Mouse (Mus musculus): ENCODE data around the gene Micu1.
A peak's percentile ranks its signal among the peaks of the same experiment; 100 is the strongest.

Micu1 gene

DNA sequence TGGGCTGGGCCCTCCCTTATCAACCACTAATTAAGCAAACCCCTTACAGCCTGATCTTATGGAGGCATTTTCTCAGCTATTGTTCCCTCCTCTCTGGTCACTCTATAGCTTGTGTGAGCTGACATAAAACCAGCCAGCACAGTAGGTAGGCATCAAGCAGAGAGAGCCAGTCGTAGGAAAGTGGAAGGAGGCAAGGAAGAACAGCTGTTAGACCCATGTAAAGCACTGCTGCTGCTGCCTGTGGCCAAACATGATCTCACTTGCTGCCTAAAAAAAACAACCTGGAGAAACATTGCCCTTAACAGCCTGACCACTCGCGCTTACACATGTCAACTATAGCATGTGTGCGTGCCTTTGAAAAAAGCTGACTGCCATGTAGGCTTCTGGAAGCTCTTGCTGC is 19.3 kb downstream of the Micu1 start:
- no peak for DNase-seq (ENCODE audit: low spot score)

DNA sequence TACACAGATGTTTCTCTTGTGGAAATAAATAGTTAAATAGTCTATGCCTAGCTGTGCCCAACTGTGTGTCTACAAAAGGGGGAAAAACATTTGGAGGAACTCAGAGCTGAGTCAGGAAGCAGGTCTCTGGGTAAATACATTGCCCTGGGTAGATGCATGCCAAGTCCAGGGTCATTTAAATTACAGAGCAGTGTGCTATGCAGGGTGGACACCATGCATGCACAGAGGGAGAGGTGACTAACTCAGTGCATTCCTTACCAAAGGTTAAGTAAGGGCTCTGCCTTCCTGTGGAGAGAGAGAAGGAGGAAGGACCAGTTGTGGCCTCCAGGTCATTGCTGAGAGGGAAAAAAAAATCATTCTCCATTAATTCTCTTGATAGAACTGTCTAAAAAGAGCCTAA is 22.4 kb downstream of the Micu1 start:
- no peak for DNase-seq (ENCODE audit: low spot score)

DNA sequence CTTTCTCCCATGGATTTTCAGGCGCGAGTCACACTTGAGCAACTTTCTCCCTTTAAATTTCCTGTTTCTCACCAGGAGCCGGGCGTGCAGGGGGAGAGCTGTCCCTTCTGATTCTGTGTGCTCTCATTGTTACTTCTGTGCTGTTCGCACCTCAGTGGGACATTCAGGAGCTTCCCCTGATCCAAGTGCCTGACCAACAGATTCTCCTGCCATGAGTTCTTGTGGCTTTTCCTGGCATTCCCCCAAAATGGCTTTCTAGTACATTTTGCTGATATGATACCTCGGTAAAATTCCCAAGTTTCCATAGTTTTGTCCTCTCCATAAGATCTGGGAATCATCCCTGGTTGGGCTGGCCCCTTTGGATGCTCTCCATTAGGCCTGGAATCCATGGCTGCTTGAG is 25.0 kb downstream of the Micu1 start:
- DNase-seq (ENCODE audit: low spot score) = no peak

DNA sequence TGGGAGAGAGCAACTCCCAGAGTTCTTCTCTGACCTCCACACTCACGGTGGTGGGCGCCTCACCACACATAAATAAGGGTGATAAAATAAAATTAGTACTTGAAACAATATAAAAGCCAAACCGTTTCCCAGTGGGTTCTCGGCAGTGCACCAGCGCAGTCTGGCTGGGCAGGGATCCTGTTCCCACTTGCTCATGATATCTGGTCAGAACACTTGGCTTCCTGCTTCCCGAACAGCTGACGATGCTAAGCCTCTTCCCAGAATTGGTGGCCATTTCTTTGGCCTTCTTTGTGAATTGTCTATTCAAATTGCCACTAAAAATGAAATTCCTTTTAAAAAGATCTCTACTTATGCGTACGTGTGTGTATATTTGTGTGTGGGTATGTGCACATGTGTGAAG is 27.0 kb downstream of the Micu1 start:
- DNase-seq (ENCODE audit: low spot score) = no peak

DNA sequence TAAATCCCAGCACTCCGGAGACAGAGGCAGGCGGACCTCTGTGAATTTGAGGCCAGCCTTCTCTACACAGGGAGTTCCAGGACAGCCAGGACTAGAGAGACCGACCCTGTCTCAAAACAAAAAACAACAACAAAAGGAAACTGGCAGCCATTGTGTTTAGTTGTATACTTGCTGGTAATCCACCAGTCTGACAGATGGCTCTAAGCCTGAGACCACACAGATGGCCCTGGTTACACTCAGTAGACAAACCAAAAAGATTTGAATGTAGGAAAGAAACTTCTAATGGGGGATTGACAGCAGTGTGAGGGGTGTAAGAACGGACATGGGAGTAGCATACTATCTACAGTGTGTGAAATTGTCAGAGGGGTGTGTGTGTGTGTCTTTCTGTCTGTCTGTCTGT is 27.6 kb downstream of the Micu1 start:
- no peak for DNase-seq (ENCODE audit: low spot score)

DNA sequence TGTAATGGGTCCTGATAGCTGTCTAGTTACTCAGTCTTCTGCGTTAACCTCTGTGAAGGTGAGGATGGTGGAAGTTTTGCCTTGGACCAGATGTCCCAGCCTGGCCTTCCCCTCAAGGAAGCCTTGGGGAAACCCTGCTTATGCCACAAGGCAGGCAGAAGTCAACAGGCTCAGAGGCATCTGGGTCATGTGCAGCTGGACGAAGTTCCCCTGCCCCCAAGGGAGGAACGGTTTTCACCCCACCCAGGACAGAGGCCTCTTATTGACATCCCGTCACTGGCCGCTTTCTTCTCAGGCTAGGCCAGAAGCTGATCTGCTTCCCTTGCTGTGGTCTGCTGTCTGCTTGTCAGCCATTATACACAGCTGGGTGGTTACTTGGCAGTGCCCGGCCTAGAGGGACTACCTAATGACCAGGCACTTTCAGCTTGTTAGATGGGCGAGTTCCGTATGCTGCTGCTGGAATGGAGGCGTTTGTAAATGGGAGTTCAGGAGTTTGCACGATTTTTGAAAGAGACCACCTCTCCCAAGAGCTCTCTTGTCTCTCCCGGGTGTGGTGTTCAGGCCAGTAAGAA is 33.8 kb downstream of the Micu1 start:
- no peak for DNase-seq (ENCODE audit: low spot score)

DNA sequence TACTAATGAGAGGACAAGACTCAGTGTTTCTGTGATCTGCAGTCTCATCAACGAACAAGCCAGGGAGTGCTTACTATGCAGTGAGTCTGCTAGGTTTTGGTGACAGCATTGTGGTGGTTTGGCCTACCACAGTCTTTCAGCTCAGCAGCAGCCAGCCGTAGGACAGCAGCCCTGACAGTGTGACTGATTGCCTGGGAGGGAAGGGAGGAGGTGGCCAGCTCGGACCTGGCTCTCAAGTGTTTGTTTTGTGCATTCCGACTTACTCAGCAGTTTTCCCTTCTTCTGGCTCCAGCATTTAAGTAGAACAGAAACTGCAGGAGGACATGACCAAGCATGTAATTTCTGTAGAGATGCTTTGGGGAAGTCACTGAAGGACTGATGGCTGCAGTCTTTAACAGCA is 39.2 kb downstream of the Micu1 start:
- no peak for DNase-seq (ENCODE audit: low spot score)

- no peak for DNase-seq (ENCODE audit: low spot score)
Measured at GRCm38 (mm10) chr10:59743397-59743796, 41.1 kb downstream of the Micu1 start.

DNA sequence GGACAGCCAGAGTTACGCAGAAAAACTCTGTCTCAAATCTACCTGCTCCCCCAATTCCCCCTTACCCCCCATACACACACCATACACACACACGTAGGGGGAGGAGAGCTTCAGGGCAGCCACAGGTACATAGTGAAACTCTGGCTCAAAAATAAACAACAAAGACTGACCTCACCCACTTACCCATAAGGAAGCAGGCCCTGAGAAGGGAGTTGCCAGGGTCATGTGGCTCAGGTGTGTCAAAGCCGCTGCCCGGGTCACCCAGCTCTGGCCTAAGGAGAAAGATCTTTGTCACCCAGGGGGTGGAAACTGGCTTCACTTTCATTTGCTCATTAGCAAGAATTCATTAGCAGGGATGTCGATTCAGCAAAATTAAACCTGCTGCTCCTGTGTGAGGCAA is 41.7 kb downstream of the Micu1 start:
- DNase-seq (ENCODE audit: low spot score) = no peak

DNA sequence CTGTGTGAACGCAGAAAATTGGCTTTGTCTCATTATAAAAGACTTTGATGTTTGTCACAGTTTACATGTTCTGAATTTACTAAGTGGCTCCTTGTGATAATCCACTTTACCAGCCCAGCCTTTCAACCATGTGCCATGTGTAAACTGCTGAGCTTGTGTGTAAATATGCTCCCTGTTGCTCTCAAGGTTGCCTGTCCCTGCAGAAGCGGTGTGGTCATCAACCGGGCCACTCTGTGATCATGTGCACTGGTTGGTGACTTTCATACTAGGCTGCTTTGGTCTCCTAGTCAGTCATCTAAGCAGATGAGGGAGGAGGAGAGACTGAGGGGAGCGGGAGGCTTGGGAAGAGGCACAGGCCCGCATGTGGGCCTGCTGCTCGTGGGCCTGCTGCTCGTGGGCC is 45.1 kb downstream of the Micu1 start:
- no peak for DNase-seq (ENCODE audit: low spot score)

GRCm38 (mm10) chr10:59748699-59749200 is 46.5 kb downstream of the Micu1 start:
- no peak for DNase-seq (ENCODE audit: low spot score)

- DNase-seq (ENCODE audit: low spot score) = no peak
Measured at GRCm38 (mm10) chr10:59753538-59754069, 51.3 kb downstream of the Micu1 start.

DNA sequence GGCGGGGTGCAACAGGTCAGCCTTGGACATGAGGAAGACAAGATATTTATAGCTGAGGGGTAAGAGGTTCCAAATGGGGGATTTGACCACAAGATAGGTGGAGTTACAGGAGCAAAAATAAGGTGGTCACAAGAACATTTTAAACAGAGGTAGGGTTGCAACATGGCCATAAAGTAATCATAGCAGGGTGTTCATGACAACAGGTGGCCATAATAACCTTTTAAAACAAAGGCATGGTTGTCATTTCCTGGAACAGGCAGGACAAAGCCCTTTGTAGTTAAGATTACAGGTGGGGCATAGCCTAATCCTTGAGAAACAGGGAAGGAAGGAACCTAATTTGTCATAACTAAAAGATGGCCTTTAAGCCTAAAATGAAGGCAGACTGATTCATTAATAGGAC is 51.8 kb downstream of the Micu1 start:
- no peak for DNase-seq (ENCODE audit: low spot score)

GRCm38 (mm10) chr10:59754901-59755300 is 52.6 kb downstream of the Micu1 start:
- DNase-seq (ENCODE audit: low spot score) = no peak

DNA sequence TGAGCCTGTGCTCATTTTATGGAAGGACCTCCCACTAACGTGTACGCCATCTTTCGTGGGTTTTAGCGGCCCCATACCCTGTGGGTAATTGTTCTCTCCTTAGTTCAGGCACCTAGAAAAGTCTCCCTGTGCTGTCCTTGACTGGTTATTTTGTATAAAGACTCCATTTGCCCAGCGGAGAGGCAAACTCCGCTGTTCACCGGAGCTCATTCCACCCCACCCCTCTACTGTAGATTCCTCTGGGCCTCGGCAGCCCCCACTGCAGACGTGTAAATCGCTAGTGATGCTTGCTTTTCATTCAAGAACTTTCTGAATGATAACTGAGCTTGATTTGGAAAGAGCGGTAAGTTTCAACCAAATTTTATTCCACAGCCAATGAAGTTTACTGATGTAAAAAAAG is 53.4 kb downstream of the Micu1 start:
- DNase-seq (ENCODE audit: low spot score) = no peak

DNA sequence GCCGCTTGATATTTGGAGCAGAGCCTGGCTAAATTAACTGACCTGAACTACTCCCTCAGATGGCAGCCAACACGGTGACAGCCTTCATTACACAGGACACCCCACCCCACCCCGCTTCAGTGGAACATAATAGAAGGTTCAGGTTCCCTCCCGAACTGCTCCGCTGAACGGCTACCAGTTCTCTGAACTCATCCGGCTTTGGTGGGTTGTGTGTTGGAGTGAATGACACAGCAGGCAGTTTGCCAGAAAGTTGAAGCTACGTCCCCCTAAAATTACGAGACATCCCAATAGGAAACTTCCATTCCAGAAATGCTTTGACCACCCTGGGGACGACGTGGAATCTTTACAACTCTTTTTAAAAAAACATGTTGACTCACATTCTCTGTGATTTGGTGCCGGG is 53.8 kb downstream of the Micu1 start:
- no peak for DNase-seq (ENCODE audit: low spot score)

- DNase-seq (ENCODE audit: low spot score) = no peak
Measured at GRCm38 (mm10) chr10:59756570-59756969, 54.3 kb downstream of the Micu1 start.

DNA sequence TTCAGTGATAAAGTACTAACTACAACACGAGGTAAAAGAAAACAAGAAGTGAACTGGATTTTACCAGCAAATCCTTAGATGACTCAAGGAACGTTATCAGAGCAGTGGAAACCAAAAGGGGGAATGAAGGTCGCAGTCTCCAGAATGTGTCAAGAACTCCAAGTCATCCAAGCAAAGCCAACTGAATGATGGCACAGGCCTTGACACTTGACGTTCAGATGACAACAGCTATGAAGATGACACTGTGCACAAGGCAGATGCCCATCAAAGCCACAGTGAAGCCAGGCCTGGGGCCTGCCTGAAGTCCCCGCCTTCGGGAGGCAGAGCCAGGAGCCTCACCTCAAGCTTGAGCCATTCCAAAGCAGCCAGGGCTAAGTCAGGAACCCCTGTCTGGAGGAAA is 62.5 kb downstream of the Micu1 start:
- DNase-seq (ENCODE audit: low spot score) = no peak

GRCm38 (mm10) chr10:59768369-59769079 is 66.2 kb downstream of the Micu1 start:
- DNase-seq (ENCODE audit: low spot score) = no peak

DNA sequence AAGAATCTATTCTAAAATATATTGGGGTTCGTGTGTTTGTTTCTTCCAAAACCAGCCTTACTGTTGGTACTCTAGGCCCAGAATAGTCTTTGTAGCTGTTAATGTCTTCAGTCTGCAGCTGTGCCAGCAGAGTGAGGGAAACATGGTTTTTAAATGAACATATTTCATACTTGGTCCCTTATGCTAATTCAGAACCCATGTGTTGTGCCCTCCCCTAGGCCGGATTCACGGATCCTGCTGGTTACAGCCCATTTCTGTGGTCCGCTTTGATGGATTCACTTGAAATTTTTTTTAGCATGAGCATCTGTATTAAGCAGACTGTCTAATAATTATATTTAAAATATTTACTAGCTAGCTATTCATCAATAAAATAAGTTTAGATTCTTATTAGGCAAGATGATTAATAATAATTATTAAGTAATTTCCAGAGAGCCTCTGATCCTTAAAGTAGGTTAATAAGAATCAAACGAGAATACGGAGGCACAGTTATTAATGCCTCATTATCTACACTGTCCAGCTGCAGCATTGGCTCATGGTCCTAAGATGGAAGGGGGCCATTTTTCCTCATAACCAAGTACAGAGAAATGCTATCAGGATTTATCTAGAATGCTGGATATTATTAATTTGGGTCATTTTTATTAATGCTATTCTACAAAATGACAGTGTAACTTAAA is 69.2 kb downstream of the Micu1 start:
- DNase-seq (ENCODE audit: low spot score) = no peak

DNA sequence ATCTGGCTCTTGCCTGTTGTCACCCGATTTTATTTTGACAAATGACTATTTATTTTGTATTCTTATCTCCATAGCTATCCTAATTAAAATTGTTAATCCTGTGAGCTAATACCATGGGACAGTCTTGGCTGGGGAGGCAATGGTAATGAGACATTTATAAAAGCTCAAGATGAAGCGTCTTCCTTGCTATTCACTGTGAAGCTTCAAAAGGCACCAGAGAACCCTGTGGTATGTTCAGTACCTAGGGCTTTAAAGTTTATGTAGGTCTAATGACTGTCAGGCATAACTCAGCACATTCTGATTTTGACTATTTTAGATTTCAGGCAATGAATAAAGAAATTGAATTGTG is 69.7 kb downstream of the Micu1 start:
- DNase-seq (ENCODE audit: low spot score) = no peak

GRCm38 (mm10) chr10:59773441-59774140 is 71.3 kb downstream of the Micu1 start:
- peak; percentile 22 for DNase-seq (ENCODE audit: low spot score)

GRCm38 (mm10) chr10:59774141-59774534 is 71.9 kb downstream of the Micu1 start:
- DNase-seq (ENCODE audit: low spot score) = no peak

All from left cerebral cortex, adult 11 months (tissue).